Mouse (Mus musculus) kidney, postnatal 25 days (tissue): ENCODE data around the gene Olfr221.

Experiments
- DNase-seq, 2 experiments: peaks; one replicate each; pipeline ENCODE4 v3.0.0; 2021; ENCODE audit warnings: mixed read lengths in 2 of 2

Gene Olfr221

DNA sequence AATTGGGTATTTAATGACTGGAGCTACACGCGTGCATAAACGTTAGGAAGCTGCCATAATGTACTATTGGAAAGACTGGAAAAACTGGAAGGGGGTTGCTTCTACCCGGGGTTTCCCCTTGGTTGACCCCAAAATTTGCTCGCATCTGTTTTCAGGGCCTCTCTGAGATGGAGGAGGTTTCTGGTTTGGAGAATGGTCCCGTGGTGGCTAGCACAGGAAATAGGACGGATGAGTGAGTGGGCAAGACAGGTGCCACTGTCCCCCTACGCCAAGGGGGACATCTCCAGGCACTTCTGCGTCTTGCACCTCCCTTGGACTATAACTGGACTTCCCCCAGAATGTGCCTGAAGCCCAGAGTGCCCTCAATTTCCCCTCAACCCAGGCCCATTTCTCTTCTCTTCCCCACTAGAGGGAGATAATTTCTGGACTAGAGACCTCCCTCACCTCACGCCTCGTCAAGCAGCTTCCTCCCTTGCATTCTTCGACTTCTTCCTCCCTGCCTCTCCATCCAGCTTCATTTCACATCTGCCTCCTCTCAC is 23.1 kb downstream of the Olfr221 start:
- DNase-seq, result no peak

DNA sequence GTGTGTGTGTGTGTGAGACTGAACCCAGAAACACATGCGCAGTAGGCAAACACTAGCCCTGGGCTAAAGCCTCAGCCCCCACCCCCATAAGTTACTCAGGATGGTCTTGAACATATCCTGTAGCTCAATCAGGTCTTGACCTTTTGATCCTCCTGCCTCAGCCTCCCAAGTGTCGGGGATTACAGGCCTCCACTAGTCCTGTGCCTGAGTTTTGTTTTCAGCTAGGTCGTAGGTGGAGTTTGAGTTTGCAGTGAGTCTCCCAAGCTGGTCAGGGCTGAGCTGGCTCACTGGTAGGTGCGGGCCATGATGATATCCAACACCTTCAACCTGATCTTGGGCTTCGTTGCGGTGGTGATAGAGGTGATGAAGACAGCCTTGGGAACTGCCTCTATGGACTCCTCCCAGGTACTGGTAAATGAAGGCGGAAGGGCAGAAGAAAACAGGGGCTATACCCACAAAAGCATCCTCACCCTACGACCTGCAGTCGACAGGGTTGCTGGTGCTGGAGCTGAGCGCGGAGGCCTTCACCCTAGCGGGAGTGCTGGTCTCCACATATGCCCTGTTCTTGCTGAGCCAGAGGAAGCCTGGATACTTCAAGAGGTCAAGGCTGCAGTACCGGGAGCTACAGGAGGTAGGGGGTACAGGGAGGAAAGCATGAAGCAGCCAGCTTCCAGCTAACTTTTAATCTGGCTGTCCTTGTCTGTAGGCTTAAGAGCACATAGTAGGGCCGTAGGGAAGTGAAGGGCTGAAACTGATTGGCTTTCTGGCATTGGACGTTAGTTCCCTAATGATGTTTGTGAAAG is 23.8 kb downstream of the Olfr221 start:
- DNase-seq, result peak in 1 of 2 experiments; percentile 42

GRCm38 (mm10) chr14:52017662-52018061 is 24.6 kb downstream of the Olfr221 start:
- peak in 1 of 2 experiments; percentile 38 for DNase-seq

- DNase-seq, result peak in 1 of 2 experiments; percentile 75
Measured at GRCm38 (mm10) chr14:52016625-52017405, 25.4 kb downstream of the Olfr221 start.

GRCm38 (mm10) chr14:52015445-52016100 is 26.7 kb downstream of the Olfr221 start, which contains the start of gene Tmem253:
Tmem253 (plus strand) TSS chr14:52015658.
- DNase-seq, result no peak

- peak; percentile 65 to 80 for DNase-seq
Measured at GRCm38 (mm10) chr14:52014761-52015311, 27.4 kb downstream of the Olfr221 start.

DNA sequence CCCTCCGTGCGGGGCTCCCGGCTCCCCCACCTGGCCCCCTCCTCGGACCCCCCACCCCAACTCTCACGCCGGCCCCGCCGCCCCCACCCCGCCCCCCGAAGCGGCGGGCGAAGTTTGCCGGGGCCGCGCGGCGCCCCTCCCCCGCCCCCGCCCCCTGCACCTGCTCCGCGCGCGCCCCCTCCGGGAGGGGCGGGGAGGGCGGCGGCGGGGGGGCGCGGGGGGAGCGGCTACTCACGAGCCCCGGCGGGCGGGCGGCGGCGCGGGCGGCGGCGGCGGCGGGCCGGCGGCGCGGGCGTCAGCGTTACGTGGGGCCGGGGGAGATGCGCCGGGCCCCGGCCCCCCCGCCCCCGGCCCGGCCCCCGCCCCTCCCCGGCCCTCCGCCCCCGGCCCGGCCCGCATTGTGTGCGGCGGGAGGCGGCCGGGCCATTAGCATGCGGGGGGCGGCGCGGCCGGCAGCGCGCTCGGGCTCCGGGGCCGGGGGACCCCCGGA is 27.9 kb downstream of the Olfr221 start:
- peak in 1 of 2 experiments; percentile 39 for DNase-seq

- peak in 1 of 2 experiments; percentile 64 for DNase-seq
Measured at GRCm38 (mm10) chr14:52013771-52014219, 28.5 kb downstream of the Olfr221 start.

GRCm38 (mm10) chr14:52013021-52013610 is 29.1 kb downstream of the Olfr221 start:
- no peak for DNase-seq

GRCm38 (mm10) chr14:52012553-52012952 is 29.7 kb downstream of the Olfr221 start:
- DNase-seq, result no peak

DNA sequence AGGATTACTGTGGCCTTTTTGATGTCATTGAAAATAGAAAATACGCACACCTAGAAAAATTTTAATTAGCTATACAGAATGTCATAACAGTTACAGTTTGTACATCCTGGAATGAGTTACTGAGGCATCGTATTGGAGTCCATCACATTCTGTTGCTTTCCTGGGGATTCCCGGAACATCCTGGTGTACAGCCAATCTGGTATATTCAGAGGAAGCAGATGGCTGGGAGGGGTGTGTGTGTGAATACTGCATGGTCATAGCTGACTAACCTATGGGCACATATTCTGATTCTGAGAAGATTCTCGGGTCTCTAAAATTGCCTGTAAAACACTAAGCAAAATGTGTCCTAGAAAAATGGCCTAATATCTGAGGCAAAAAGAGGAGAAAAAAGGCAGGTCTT is 30.2 kb downstream of the Olfr221 start:
- DNase-seq, result no peak

DNA sequence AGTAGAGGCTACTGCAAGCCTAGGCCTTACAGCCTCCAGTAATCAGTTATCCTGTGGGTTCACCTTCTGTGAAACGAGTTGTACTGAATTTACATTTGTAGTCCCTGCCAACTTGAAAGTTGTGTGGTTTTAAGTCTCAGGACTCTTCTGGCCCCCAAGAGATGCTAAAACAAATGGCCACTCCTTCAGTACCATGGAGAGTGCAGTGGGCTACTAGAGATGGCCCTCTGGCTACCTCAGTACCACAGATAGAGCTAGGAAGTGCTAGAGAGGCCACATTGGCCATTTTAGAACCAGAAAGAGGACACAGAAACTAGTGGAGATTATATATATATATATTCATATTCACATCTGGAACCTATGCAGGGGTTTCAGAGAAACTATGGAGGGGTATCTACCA is 30.6 kb downstream of the Olfr221 start:
- no peak for DNase-seq

DNA sequence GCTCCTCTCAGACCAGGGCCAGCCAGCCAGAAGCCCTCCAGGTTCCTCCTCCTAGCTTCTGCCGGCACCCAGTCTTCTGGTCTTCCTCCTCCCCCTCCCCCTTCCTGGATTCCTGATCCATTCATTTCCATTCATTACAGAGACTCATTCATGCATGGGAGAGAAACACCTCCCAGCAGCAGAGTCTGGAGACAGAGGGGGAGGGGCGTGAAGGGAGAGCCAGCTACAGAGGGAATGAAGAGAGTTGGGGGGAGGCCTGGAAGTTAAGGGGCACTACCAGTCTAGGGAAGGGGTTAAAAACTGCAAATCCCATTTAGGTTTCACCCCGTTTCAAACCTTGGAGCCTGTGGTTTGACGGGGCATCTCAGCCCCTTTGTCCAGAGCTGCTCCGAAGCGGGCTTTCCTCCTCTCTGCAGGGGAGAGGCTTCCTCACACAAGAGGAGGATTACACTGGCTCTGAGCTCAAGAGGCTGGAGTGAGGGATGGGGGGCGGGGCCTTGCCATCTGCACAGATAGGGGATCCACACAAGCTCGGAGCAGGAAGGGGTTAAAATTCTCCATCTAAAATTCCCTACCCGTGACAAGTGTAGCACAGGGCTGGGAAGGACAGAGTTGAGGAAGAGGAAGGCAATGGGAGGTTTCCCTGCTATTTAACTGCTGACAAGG is 31.7 kb downstream of the Olfr221 start:
- DNase-seq, result peak; percentile 80 to 85

- no peak for DNase-seq
Measured at GRCm38 (mm10) chr14:52009841-52010240, 32.4 kb downstream of the Olfr221 start.

DNA sequence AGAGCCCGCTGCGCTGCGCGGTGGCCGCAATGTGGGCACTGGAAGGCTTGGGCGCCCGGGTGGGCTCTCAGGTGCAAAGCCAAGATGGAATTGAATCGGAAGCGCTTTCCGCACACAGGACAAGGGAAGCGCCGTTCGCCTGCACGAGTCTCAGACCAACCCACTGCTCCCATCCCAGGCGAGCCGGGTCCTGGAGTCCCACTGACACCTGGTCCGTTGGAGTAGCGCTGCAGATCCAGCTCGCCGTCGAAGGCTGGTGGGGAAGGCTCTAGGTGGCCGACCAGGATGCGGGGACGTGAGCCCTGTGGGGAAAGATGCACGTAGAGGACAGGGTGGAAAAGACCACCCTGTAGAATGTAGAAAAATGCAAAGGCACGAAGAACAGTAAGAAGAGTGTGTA is 32.9 kb downstream of the Olfr221 start:
- no peak for DNase-seq

GRCm38 (mm10) chr14:52008321-52009203 is 33.7 kb downstream of the Olfr221 start:
- peak; percentile 92 to 94 for DNase-seq

- peak in 1 of 2 experiments; percentile 43 for DNase-seq
Measured at GRCm38 (mm10) chr14:52006771-52007170, 35.5 kb downstream of the Olfr221 start.

DNA sequence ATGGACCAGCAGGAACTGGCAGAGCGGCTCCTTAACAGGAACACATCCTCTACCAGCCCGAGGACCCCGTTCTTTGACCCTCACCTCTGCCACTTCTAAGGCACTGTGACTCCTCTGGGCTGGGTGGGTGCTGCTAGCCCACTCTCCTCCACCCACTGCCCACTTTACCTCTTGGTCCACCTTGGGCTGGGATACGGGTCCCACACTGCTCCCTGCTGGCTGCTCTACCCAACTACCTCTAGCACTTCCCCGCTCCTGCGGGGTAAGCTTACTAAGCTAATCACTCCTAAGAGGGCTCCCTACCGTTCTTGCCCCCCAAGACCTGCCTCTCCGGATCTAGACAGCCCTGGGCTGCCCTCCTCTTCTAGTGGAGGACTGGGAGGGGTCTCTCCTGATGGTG is 36.0 kb downstream of the Olfr221 start:
- peak in 1 of 2 experiments; percentile 41 for DNase-seq

DNA sequence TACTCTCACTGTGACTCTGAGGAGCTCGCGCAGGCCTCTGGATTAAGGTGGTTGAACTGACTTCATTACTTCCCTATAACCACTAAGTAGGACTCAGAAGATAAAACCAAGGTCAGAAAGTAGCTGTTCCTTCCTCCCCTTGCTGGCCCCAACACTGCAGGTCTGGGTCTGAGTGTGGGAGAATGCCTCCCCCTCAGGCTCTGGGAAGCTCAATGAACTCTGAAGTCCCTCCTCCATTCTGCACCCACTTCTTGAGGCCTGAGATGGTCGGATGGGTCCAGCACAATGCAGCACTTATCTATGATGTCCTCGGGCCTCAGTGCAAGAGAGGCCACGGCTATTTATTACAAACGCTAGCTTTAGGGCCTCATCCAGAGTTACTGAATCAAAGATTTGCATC is 36.6 kb downstream of the Olfr221 start:
- DNase-seq, result no peak

- DNase-seq, result no peak
Measured at GRCm38 (mm10) chr14:52005141-52005540, 37.1 kb downstream of the Olfr221 start.
